Mouse (Mus musculus): ENCODE measurements around the gene Trim47.
"Not testable (repeated sequence)": the region's sequence is repeated elsewhere in the genome, so short reads cannot be mapped to it uniquely, and the experiment has no call there.

Trim47 gene

GRCm38 (mm10) chr11:116107777-116108285 is 19.2 kb downstream of the Trim47 start:
- DNase-seq (ENCODE audit: low spot score in 2 of 2), result no peak

DNA sequence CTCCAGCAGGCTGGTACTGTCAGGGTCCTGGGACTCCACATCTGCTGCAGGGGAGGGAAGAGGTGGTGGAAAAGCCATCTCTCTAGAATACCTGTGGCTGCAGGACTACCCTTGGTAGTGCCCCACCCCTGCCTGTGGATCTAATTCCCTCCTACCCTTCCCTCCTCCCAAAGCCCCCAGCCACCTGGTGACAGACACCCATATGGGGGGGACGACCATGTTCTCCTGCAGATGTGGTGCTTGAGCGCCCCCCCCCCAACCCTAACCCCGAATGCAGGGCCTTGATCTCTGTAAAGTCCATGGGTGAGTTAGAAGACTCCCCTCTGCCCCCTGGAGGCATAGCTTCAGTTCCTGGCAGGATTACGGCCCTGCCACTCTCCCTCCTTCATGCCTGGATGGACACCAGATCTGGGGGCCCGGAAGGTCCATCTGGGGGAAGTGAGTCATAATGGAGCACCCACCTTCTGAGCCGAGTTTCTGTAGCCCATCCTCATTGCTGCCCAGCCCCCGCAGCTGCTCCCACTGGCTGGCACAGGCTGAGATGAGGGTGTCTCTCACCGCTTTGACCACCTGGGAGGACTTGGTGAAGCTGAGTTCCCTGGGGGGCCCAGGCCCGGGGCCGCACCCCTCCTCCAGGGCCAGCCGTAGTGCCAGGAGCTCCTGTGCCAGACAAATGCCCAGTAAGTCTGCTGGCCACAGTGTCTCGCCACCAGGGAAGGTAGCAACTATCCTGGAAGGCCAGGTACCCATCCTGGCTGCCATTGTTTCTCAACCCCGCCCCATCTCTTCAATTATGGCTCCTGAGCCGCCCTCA is 19.8 kb downstream of the Trim47 start:
- no peak for DNase-seq (ENCODE audit: low spot score in 2 of 2)

DNA sequence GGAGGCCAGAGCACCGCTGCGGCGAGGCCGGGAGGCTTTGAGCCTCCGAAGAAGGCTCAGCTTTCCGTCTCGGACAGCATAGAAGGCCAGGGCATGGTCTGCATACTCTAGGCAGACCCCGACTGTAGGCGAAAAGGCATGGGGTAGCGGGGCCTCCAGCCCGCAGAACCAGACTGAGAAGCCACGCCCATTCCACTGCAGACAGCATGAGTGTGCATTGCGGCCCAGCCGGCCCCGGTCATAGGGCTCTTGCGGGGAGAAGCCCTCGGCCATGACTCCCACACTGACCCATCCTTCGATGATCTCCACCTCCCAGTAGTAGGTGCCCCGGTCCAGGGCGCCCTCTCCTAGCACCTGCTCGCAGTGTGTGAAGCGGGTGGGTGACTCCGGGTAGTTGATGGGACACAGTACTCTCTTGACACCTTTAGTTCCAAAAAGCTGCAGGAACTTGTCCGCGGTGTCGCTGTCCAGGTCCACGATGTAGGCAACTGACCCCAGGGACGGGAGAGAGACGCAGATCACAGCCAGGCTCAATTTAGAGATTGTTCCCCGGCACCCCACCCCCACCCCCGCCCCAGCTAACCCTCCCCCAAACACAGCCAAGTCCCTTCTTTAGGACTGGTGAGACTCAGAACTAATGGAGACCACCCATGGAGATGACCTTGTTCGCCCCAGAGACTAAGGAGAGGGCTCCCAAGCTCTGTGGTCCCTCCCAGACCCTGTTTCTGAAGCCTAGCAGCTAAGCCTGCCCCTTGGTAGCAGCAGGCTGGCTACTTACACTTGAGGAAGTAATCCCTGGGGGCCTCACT is 20.7 kb downstream of the Trim47 start:
- no peak for DNase-seq (ENCODE audit: low spot score in 2 of 2)

DNA sequence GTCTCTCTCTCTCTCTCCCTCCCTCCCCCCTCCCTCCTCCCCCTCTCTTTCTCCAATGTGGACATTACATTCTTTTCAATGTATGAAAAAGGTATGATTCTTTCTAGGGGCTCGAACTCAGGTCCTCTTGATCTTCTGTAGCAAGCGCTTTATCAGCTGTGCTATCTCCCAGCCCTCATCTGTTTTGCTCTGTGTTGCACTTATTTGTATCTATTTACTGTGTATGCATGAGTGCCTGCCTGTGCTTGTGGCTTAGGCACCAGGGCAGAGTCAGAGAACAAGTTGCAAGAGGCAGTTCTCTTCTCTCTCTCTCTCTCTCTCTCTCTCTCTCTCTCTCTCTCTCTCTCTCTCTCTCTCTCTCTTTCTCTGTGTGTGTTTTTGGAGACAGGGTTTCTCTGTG is 21.9 kb downstream of the Trim47 start:
- no peak for DNase-seq (ENCODE audit: low spot score in 2 of 2)

DNA sequence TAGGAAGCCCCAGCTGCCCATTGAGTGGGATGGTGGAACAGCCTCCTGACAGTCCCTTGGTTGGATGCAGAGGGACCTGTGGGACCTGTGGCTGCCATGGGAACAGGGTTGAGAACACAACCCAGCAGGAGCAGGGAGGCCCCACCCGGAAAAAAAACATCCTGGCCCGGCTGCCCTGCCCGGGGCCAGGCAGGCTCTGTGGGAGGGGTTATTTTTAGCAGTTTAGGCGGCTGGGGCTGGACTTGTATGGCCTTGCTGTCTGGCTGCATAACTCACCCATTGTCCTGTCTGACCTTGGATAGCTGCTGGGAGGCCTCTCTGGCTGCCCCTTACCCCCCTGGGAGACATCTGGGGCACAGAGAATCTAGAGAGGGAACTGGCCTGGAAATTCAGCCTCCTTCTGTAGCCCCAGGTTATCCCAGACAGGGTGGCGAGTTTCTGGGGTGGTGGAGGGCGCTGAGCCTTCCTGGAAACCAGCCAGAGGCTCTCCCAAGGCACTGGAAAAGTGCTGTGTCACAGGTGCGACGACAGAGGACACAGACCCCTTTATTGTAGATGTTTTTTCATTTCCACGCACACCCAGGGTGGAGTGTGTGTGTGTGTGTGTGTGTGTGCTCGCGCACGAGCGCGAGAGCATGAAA is 22.9 kb downstream of the Trim47 start:
- DNase-seq (ENCODE audit: low spot score in 2 of 2), result no peak

DNA sequence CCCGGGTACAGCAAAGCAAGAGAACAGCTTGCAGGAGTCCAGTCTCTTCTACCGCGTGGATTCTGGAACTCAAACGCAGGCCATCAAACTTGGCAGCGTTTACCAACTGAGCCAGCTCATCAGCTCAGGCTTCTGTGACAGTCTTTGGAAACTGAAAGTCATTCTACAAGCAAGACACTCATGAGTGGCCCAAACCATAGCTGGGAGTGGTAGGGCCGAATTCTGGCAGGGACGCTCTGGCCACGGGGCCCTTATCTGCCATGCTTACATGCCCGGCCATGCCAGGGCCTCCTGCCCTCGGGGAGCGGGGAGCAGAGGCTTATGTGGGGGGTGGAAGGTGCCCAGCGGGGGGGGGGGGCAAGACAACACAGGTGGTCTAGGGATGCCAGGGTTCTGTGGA is 23.4 kb downstream of the Trim47 start:
- DNase-seq (ENCODE audit: low spot score in 2 of 2), result no peak

- no peak for DNase-seq (ENCODE audit: low spot score in 2 of 2)
Measured at GRCm38 (mm10) chr11:116102472-116102871, 24.5 kb downstream of the Trim47 start.

DNA sequence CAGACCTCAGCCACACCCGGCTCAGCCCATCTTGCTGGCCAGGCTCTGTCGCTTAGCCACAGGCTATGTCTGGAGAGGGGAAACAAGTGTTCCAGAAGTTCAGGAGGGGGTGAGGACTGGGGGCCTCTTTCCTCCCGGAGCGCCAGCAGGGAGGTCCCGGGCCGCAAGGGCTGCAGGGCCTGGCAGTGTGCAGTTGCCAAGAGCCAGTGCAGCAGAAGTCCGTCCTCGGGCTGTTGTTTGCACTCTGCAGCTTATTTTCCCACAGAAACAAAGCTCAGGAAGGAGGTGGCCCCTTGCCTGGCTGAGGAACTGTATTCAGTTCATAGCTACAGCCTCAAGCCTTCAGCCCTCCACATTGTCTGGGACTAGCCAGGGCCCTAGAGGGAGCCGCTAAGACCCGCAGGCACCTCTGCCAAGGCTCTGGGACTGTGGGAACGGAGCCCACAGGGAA is 25.1 kb downstream of the Trim47 start:
- peak; percentile 61 to 70 for DNase-seq (ENCODE audit: low spot score in 2 of 2)

- DNase-seq (ENCODE audit: low spot score in 2 of 2), result no peak
Measured at GRCm38 (mm10) chr11:116100839-116101238, 26.2 kb downstream of the Trim47 start.

GRCm38 (mm10) chr11:116100385-116100784 is 26.6 kb downstream of the Trim47 start:
- DNase-seq (ENCODE audit: low spot score in 2 of 2), result no peak

- no peak for DNase-seq (ENCODE audit: low spot score in 2 of 2)
Measured at GRCm38 (mm10) chr11:116099462-116099861, 27.5 kb downstream of the Trim47 start.

DNA sequence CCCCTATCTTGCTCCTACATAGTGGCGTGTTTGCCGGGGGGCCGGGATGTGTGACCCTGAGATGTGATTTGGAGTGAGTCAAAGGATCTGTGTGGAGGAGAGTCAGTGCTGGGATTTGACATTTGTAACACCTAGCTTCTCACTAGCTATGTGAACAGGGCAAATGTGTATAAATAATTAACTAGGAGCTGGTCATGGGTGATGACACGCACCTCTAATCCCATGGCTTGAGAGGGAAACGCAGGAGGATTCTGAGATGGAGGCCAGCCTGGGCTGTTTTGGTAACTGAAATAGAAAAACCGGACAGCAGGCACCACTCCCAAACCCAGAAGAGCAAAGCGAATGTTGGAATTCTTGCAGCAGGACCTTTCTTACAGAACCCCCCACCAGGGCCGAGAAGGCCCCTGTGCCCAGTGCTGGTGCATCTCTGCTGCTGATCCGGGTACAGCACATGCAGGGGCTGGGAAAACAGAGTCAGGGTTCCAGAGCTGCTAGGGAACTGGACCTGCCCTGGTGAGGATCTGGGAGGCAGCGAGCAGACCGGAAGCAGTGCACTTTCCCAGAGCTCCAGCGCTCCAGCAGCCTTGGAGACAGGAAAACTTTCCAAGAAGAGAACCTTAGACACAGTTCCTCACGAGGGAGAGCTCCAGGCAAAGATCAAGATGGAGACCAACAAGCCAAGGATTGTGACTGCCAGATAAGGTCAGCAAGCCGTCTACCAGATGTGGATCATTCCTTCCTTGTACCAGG is 28.1 kb downstream of the Trim47 start:
- DNase-seq (ENCODE audit: low spot score in 2 of 2), result no peak

- no peak for DNase-seq (ENCODE audit: low spot score in 2 of 2)
Measured at GRCm38 (mm10) chr11:116096213-116097108, 30.5 kb downstream of the Trim47 start.

DNA sequence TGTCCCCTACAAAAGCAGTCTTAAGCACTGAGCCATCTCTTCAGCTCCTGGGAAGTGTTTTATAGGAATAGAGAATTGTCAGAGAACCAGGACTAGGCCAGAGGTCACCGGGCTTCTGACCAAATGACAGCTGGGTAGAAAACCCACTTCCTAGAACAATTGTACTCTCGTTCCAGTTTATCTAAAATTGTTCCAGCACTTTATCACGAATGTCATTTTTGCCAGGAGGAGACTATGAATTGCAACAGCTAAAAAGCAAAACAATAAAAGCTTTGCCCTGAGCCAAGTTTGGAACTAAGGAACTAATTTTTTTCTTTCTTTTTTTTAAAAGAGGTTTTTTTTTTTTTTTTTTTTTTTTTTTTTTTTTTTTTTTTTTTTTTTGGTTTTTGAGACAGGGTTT is 31.4 kb downstream of the Trim47 start:
- DNase-seq (ENCODE audit: low spot score in 2 of 2), result no peak

GRCm38 (mm10) chr11:116093771-116094565 is 33.0 kb downstream of the Trim47 start:
- no peak for DNase-seq (ENCODE audit: low spot score in 2 of 2)

- not testable (repeated sequence) for DNase-seq (ENCODE audit: low spot score in 2 of 2)
Measured at GRCm38 (mm10) chr11:116092959-116093358, 34.1 kb downstream of the Trim47 start.

DNA sequence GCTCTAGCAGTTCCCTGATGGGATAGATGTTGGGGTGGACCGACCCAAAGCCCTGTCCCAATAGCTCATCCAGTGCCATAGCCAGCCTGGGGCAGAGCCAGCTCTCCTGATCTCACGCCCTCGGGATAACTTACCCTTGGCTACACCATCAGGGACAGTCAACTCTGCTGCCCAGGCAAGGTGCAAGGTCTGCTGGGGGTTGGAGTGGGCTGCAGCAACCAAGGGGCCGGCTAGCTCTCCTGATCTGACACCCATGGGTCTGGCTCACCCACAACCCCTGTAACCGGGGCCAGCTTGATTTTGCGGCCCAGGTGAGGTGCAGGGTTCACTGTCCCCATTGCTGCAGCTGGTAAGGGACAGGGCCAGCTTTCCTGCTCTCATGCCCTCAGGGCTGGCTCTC is 35.4 kb downstream of the Trim47 start:
- no peak for DNase-seq (ENCODE audit: low spot score in 2 of 2)

GRCm38 (mm10) chr11:116089545-116089944 is 37.5 kb downstream of the Trim47 start:
- DNase-seq (ENCODE audit: low spot score in 2 of 2), result no peak

- no peak for DNase-seq (ENCODE audit: low spot score in 2 of 2)
Measured at GRCm38 (mm10) chr11:116088741-116089394, 38.1 kb downstream of the Trim47 start.

All from right cerebral cortex, postnatal 10 days (tissue).